Mouse (Mus musculus) hindbrain, embryonic 11.5 days (tissue): ENCODE results near the gene Csrnp3. TPM values are rescaled to one million over a fixed set of nuclear protein-coding genes. Genes with fewer than 3 reads are reported as not detected.

Experiments
- ATAC-seq: fragments of 200-750 bp; cut with Nextera tagmentation; 2 replicates; pipeline ENCODE4 v1.8.0; 2017; ENCODE audit warnings: mild to moderate bottlenecking, moderate TSS enrichment, moderate library complexity; ENCODE audit not compliant: low FRiP score
- DNase-seq: peaks from one replicate; pipeline ENCODE4 v3.0.0-alpha.2; 2015; ENCODE audit warnings: low spot score
- H3K27ac ChIP-seq: fragments of 300-500 bp; sonication (generic); 2 replicates; pipeline ENCODE4 v1.5.1; 2014; ENCODE audit warnings: mild to moderate bottlenecking, low read depth, low read length
- H3K27me3 ChIP-seq: fragments of 300-500 bp; sonication (generic); 2 replicates; pipeline ENCODE4 v1.6.1; 2014; ENCODE audit warnings: mild to moderate bottlenecking, low read length, moderate library complexity, mixed read lengths; ENCODE audit not compliant: control insufficient read depth, insufficient read depth
- H3K36me3 ChIP-seq: fragments of 300-500 bp; sonication (generic); 2 replicates; pipeline ENCODE4 v1.6.1; 2014; ENCODE audit warnings: mild to moderate bottlenecking, low read length, moderate library complexity, mixed read lengths; ENCODE audit not compliant: control insufficient read depth, insufficient read depth
- H3K4me1 ChIP-seq: fragments of 300-500 bp; sonication (generic); replicated peaks from 2 replicates; pipeline ENCODE4 v1.6.1; 2014; ENCODE audit warnings: low read length, mixed read lengths; ENCODE audit not compliant: control insufficient read depth, insufficient read depth
- H3K4me2 ChIP-seq: fragments of 300-500 bp; sonication (generic); replicated peaks from 2 replicates; pipeline ENCODE4 v1.6.1; 2014; ENCODE audit warnings: mild to moderate bottlenecking, low read depth, low read length
- H3K4me3 ChIP-seq: fragments of 300-500 bp; sonication (generic); 2 replicates; pipeline ENCODE4 v1.5.1; 2014; ENCODE audit warnings: low read depth, low read length
- H3K9ac ChIP-seq: fragments of 300-500 bp; sonication (generic); 2 replicates; pipeline ENCODE4 v1.6.1; 2014; ENCODE audit warnings: low read depth, low read length
- H3K9me3 ChIP-seq: fragments of 300-500 bp; sonication (generic); 2 replicates; pipeline ENCODE4 v1.6.1; 2016; ENCODE audit warnings: low read length; ENCODE audit not compliant: control insufficient read depth
- WGBS: fragments of 180-500 bp; shearing (Covaris S2); extraction: QIAGEN DNeasy Blood & Tissue Kit; methylation state at CpG from one replicate; pipeline ENCODE4 v1.1.7; 2014; 5-methylcytosine and 5-hydroxymethylcytosine counted together
- polyA plus RNA-seq: library from polyadenylated mRNA; unstranded; fragments of >200 nt; fragmentation: Nextera tagmentation; extraction: Ambion mirVana; gene quantifications from 2 replicates; pipeline ENCODE4 v1.2.1, GENCODE M21; 2014

Csrnp3 gene
- polyA plus RNA-seq, 1 experiment from 2014 or later: 32.3 TPM

GRCm38 (mm10) chr2:65828699-65829098, 16.9 kb upstream of the Csrnp3 start:
- no peaks in the 10 kb centered on the region for H3K9me3 ChIP-seq
- no peak overlapping the region for H3K4me2 ChIP-seq
- no peak overlapping the region for H3K27ac ChIP-seq
- H3K4me3 ChIP-seq: no peak overlapping the region
- H3K27me3 ChIP-seq: no peaks in the 10 kb centered on the region
- no peak for DNase-seq
- no peak for ATAC-seq
- no peak overlapping the region for H3K9ac ChIP-seq
- no peaks in the 10 kb centered on the region for H3K36me3 ChIP-seq
- WGBS: 92% methylated on average over 1 of the region's 1 CpGs
- H3K4me1 ChIP-seq: no peaks in the 10 kb centered on the region

- ATAC-seq (no peak), DNase-seq (no peak)
- Histone ChIP-seq H3K4me3 (no peak overlapping the region), H3K9me3 (no peaks in the 10 kb centered on the region), H3K27ac (no peak overlapping the region), H3K4me1 (no peaks in the 10 kb centered on the region), H3K27me3 (no peaks in the 10 kb centered on the region), H3K9ac (no peak overlapping the region), H3K36me3 (no peaks in the 10 kb centered on the region), H3K4me2 (no peak overlapping the region)
- WGBS: 86% methylated on average over 11 of the region's 11 CpGs
Observed at GRCm38 (mm10) chr2:65832738-65833395, 12.7 kb upstream of the Csrnp3 start.

- no peak overlapping the region for H3K9ac ChIP-seq
- DNase-seq (no peak), ATAC-seq (no peak)
- no peak overlapping the region for H3K27ac ChIP-seq
- no peaks in the 10 kb centered on the region for H3K36me3 ChIP-seq
- H3K4me3 ChIP-seq: no peak overlapping the region
- H3K27me3 ChIP-seq: no peaks in the 10 kb centered on the region
- no peaks in the 10 kb centered on the region for H3K9me3 ChIP-seq
- H3K4me2 ChIP-seq: no peak overlapping the region
- H3K4me1 ChIP-seq: no peaks in the 10 kb centered on the region
- WGBS: 85% methylated on average over 7 of the region's 7 CpGs
Observed at GRCm38 (mm10) chr2:65833421-65833820, 12.1 kb upstream of the Csrnp3 start.

- H3K9me3 ChIP-seq: no peaks in the 10 kb centered on the region
- no peak overlapping the region for H3K4me3 ChIP-seq
- ATAC-seq: no peak
- no peak overlapping the region for H3K27ac ChIP-seq
- no peak overlapping the region for H3K4me2 ChIP-seq
- no peak overlapping the region for H3K9ac ChIP-seq
- no peaks in the 10 kb centered on the region for H3K27me3 ChIP-seq
- H3K4me1 ChIP-seq: peaks cover 3% of the 10 kb centered on the region; the same call in 1 of the 2 replicates
- no peak for DNase-seq
- 75% methylated on average over 3 of the region's 3 CpGs for WGBS
- H3K36me3 ChIP-seq: no peaks in the 10 kb centered on the region
Observed at GRCm38 (mm10) chr2:65841606-65842005, 4.0 kb upstream of the Csrnp3 start.

DNA sequence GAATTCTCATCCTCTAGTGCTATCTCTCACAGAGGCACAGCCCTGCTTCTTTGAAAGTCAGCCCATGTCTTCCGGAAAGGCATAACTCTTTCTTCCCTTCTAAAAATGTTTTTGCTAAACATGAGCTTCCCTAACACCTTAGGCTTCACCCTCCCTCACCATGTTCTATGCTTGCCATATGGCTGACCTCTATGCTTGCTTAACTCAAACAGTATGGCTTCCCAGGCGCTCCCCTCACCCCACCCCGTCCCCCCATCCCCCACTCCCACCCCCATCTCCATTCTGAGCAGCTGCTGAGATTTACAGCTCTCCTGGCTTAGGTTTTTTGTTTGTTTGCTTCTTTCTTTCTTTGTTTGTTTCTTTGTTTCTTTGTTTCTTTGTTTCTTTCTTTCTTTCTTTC, 3.2 kb upstream of the Csrnp3 start:
- Histone ChIP-seq H3K27me3 (no peaks in the 10 kb centered on the region), H3K9ac (no peak overlapping the region), H3K4me1 (peaks cover 3% of the 10 kb centered on the region; the same call in 1 of the 2 replicates), H3K9me3 (no peaks in the 10 kb centered on the region), H3K36me3 (no peaks in the 10 kb centered on the region), H3K4me2 (no peak overlapping the region), H3K4me3 (no peak overlapping the region), H3K27ac (no peak overlapping the region)
- WGBS: 28% methylated on average over 3 of the region's 3 CpGs
- ATAC-seq (no peak), DNase-seq (peak; percentile 21)

DNA sequence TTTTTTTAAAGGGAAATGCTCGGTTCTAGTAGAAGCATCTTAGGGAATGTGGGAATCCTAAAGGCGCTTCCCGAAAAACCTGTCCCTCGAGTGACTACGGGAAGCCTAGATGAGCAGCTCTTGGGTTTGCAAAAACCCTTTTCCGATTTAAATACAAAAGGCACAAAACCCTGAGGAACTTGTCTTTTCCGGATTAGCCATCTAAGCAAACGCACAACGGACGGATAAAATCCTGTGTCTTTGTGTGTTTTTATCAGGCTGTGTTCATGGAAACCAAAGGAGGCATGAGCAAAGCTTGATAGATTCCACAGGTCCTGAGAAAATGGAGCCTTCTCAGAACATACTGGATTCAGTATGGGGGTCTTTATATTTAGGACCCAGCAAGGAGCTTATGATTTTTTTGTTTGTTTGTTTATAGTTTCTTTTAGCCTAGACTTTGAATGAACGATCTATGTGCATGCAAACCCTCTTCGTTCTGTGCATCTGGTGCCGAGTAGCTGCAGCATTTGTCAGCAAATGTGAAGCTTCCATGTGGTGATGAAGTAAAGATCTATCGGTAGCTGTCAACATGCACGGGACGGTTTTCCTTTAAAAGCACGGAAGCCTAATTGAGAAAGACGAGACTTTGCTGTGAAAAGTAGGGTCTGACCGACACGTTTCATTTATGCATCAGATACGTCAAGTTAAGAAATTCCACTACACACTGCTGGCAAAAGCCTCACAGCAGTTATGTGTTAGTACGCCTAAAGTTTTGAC, 611 bp downstream of the Csrnp3 start:
- Histone ChIP-seq H3K4me2 (peak overlapping the region; percentile 67), H3K27me3 (no peaks in the 10 kb centered on the region), H3K27ac (peak overlapping the region; percentile 54; the same call in 1 of the 2 replicates), H3K9ac (peak overlapping the region; percentile 62), H3K4me1 (peaks cover 5% of the 10 kb centered on the region; the same call in 1 of the 2 replicates), H3K9me3 (no peaks in the 10 kb centered on the region), H3K36me3 (no peaks in the 10 kb centered on the region), H3K4me3 (peak overlapping the region; percentile 52)
- peak; percentile 52 for DNase-seq
- no peak for ATAC-seq
- 1% methylated on average over 22 of the region's 22 CpGs for WGBS

DNA sequence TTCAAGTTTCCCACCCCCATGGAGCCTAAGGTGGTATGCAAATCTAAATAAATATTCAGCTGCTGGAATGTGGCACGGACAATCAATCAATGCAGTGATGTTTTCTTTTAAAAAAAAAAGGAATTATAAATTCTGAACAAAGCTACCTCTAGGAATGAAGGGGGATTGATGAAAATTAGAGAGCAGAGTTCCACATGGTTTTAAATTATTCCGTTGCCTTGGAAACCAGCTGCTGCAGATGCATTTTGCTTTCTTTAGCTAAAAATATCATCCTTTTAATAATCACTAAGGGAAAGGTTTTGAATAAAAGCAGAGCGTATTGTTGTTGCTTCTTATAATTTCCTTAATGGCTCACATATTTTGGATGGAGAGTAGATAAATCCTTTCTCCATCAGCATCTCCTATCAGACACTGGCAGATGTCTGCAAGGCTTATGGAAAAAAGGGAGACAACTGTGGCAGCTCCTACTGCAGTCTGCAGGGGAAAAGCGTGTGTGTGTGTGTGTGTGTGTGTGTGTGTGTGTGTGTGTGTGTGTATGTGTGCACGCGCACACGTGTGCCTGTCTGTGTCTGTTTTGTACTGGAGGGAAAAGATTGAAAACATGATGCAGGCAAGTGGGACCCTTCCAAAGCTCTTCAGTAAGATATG, 2.0 kb downstream of the Csrnp3 start:
- 0 out of 2 replicates have a peak overlapping the region, but pooled peaks have one; percentile 39 for H3K27ac ChIP-seq
- H3K4me2 ChIP-seq: peak overlapping the region; percentile 31
- H3K4me3 ChIP-seq: peak overlapping the region; percentile 10; the same call in 1 of the 2 replicates
- H3K9me3 ChIP-seq: no peaks in the 10 kb centered on the region
- peak; percentile 76 for ATAC-seq
- DNase-seq: peak; percentile 59
- H3K36me3 ChIP-seq: no peaks in the 10 kb centered on the region
- H3K27me3 ChIP-seq: no peaks in the 10 kb centered on the region
- peak overlapping the region; percentile 29; the same call in 1 of the 2 replicates for H3K9ac ChIP-seq
- peaks cover 5% of the 10 kb centered on the region; the same call in 1 of the 2 replicates for H3K4me1 ChIP-seq
- 22% methylated on average over 7 of the region's 7 CpGs for whole genome bisulfite sequencing

GRCm38 (mm10) chr2:65848706-65849105, 3.1 kb downstream of the Csrnp3 start:
- no peak overlapping the region for H3K27ac ChIP-seq
- no peak overlapping the region for H3K9ac ChIP-seq
- ATAC-seq: no peak

More at GRCm38 (mm10) chr2:65848706-65849105, 3.1 kb downstream of the Csrnp3 start:
- no peaks in the 10 kb centered on the region for H3K27me3 ChIP-seq
- no peak for DNase-seq
- 35% methylated on average over 8 of the region's 8 CpGs for WGBS
- peak overlapping the region; percentile 19; the same call in 1 of the 2 replicates for H3K4me2 ChIP-seq
- no peaks in the 10 kb centered on the region for H3K36me3 ChIP-seq
- H3K4me3 ChIP-seq: no peak overlapping the region
- H3K9me3 ChIP-seq: no peaks in the 10 kb centered on the region
- H3K4me1 ChIP-seq: peaks cover 5% of the 10 kb centered on the region; the same call in 1 of the 2 replicates
